Mouse (Mus musculus) mesoderm, embryonic 11.5 days (tissue): Measurements from ENCODE around the gene Rac1.
A peak's percentile ranks its signal among the peaks of the same experiment; 100 is the strongest.
"Not testable (repeated sequence)": the region's sequence is repeated elsewhere in the genome, so short reads cannot be mapped to it uniquely, and the experiment has no call there.

Source experiments
- DNase-seq: peaks from one replicate; pipeline ENCODE4 v3.0.0-alpha.2; 2012; ENCODE audit warnings: low read depth, low spot score

Gene Rac1

DNA sequence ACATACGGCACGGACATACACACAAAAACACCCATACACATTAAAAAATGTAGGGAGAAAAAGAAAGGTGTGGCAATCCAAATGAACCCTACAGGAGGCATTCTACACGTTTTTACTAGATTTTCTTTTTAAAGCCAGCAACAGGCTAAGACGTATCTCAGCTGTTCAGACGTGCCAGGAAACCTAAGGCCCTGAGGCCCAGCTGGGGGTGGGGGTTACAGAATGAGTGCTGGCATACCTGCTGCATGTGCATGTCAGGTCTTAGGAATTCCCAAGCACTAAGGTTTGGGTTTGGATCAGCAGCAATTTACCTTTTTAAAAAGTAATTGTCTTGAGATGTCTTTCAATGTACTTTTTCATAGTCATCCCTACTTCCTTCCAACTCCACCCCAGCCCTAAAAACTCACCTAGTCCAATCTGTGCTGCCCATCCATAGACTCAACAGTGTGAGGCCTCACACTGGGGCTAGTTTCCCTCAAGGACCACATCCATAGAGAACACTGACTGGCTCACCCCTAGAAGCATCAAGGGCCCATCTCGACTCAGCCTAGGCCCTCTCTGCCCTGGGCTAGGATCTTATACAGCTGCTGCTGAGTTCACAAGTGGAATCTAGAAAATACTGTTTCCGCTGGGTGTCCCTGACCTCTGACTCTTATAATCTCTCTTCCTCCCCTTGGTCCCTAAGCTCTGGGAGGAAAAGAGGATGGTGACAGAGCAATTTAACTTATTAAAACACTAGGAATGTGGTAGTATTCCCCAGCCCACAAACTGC lies 2.2 kb downstream of the Rac1 start:
- DNase-seq, result no peak

DNA sequence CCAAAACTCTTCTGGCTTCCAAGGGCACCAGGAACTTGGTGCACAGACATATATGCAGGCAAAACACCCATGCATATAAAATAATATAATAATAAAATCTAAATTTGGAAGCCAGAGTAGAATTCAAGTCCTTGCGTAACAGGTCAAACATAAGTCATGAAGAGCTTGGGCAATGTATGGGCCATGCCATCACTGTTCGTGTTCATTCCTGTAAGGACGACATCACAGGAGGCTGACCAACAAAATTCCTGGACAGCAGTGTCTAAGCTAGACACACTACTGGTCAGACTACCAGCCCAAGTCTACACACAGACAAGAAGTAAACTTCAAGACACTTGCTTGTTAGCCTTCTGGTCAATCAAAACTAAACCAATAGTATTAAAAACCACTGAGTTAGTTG lies 5.0 kb downstream of the Rac1 start:
- DNase-seq, result no peak

GRCm38 (mm10) chr5:143520415-143520814 lies 7.4 kb downstream of the Rac1 start:
- DNase-seq, result no peak

DNA sequence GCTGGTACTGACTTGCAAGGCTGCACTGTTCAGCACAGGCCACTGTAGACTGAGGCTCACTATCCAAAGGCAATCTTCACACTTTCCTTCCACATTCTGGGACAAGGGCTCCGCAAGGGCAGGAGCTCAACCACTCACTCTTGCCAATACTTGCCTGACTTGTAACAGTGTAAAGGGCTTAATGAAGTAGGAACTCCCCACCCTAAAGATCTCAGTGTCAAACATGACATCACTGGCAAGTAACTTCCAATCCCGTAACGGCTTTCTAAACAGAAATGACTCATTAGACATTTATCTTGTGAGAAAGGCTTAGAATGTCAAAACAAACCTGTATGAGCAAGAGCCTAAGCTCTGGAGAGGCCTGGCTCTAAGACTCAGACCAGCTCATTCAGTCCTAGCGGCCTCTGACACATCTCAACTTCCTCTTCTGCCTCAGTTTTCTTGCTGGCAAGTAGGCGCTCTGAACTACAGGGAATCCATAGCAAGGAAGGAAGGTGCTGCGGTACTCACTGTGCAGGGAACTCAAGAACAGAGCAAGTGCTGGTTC lies 9.7 kb downstream of the Rac1 start:
- DNase-seq, result no peak

DNA sequence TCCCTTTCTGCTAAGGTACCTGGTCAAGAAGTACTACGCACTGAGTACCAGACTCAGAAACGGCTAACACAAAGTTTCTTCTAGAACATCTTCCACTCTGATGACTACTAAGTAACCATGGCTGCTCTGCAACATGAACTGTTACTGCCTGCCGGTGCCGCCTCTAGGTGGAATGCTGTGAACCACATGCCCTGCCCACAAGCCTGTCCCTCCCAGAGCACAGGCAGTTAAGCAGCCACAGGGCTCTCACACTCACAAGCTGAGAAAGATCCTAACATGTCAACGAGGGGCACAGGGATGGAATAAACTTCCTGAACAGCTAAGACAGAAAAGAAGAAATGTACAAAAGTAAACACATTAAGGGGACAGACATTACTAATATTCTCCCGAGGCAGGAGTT lies 10.4 kb downstream of the Rac1 start:
- no peak for DNase-seq

GRCm38 (mm10) chr5:143517005-143517404 lies 10.8 kb downstream of the Rac1 start:
- no peak for DNase-seq

DNA sequence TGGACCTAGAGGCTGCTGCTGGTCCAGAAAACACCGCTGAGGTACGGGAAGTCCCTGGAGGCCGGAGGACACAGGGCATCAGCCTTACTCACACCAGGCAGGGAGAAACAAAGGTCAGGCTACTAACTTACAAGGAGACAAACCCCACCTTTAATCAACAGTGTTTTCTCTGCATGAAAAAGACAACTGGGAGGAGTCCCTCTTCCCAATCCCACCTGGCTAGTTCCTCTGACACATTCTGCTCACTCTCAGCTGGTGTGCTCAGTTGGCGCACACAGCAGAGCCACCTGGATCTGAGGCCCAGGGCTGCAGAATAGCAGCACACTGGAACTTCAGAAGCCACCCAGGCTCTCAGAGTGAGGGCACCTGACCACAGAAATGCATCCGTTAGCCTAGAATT lies 13.0 kb downstream of the Rac1 start:
- no peak for DNase-seq

- DNase-seq, result no peak
These were observed 15.5 kb downstream of the Rac1 start for GRCm38 (mm10) chr5:143512305-143512704.

DNA sequence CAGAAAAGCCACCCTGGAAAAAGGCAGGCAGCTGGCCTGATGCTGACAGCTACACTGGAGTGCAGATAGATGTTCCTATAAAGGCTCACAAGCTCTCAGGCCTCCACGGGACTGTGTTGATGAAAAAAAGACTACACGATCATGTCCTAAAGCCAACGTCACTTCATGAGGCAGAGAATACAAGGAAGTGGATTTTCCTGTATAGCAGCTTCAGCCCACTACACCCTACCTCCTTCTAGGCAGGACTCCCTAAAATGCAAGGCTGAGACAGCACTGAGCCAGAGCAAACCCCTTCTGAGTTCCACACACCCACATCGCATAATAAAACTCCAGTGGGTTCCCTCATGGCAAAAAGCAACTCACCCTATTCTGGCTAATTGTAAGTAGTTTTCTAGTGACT lies 16.3 kb downstream of the Rac1 start:
- DNase-seq, result no peak

GRCm38 (mm10) chr5:143509737-143510136 lies 18.1 kb downstream of the Rac1 start:
- no peak for DNase-seq

DNA sequence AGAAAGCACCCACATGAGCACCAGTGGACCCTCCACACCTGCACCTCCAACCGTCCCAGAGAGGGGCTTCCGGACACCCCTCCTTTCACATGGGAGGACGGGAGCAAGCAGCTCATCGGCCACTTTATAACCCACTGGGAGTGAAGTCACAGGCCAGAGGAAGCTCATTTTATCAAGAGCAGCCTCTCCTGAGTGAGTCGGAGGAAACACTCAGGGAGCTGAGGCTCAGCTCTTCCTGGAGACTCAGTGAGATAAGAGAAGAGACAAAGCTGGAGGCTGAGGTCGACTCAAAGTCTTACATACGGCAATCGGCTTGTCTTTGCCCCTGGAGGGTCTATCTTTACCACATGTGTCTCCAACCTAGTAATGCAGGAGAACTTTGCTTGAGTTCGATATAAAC lies 18.5 kb downstream of the Rac1 start:
- no peak for DNase-seq

GRCm38 (mm10) chr5:143505545-143505944 lies 22.3 kb downstream of the Rac1 start:
- DNase-seq, result no peak

DNA sequence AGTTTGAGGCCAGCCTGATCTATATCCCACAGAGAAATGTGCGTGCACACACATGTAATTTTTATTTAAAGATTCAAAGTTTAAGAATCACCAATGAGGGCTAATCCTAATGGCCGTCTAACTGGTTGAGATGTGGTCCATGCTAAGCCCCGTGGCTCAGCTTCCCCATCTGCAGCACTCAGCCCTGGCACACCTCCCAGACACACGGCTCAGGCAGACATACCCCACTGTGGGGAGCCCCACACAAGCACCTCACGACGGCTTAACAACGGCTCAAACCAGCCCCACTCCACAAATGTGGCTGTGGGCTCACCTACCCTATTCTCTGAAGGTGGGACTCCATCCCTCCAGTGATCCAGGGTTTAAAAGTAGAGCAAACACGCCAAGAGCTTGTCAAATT lies 22.8 kb downstream of the Rac1 start:
- no peak for DNase-seq

- DNase-seq, result peak; percentile 32
These were observed 23.4 kb downstream of the Rac1 start for GRCm38 (mm10) chr5:143504453-143504852.

GRCm38 (mm10) chr5:143503740-143504139 lies 24.1 kb downstream of the Rac1 start:
- DNase-seq, result no peak

DNA sequence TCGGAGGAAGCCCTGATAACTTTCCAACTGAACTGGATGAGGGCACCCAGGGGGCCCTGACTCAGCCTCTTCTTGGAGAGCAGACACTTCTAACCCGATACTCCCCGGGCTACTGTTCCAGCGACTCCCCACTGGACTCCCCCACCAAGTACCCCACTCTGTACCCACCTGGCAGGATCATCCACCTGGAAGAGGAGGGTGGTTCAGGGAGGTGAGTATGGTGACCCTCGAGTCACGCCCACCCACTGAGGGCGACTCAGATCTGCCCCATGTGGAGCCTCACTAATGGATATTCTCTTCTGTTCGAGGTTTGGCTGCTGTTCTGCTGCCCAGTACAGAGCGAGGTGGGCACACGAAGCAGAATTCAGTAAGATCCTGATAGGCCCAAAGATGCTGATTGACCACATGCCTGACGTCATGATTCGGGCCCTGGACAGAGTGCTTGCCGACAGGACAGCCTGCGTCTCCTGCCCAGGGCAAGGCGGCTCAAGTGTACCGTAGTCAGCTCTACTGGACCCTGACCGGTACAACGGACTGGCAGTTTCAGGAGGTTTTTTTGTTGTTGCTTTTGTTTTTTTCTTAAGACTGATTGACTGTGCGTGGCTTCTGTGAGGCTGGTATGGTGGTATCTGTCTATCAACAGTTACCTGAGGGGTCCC lies 24.8 kb downstream of the Rac1 start:
- no peak for DNase-seq

DNA sequence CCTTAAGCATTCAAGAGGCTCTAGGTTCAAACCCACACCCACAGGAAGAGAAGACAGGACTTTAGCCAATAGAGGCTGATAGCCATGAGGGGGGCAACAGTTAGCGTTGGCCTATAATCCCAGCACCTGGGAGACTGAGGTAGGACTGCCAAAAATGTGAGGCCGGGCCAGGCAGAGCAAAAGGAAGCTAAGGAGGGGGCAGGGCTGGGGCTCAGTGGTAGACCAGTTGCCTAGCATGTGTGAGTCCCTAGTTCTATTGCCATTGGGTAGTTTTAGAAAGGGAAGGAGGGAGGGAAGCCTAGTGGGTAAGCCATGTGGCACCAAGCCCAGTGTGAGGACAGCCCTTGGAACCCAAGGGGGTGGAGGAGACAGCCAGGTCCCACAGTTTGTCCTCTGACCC lies 26.2 kb downstream of the Rac1 start:
- DNase-seq, result no peak

GRCm38 (mm10) chr5:143501140-143501539 lies 26.7 kb downstream of the Rac1 start:
- DNase-seq, result no peak

- DNase-seq, result not testable (repeated sequence)
These were observed 27.1 kb downstream of the Rac1 start for GRCm38 (mm10) chr5:143500711-143501110.

- DNase-seq, result no peak
These were observed 28.1 kb downstream of the Rac1 start for GRCm38 (mm10) chr5:143499686-143500085.

DNA sequence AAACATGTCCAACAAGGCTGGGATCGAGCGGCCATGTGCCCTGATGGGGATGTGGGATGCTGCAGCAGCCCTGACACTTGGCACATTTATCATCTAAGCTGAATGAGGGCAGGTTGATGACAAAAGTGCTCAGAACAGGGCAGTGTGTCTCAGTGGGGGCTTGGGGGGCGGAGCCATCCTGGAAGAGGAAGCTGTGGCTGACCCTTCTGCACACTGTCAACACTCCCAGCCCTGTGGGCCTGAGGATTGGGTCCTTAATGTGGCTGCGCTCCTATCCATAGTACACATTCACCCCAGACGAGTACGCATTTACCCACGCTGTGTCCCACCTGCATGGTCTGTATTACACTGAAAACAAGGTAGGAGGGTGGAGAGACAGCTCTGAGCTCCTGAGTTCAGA lies 28.6 kb downstream of the Rac1 start:
- DNase-seq, result no peak

DNA sequence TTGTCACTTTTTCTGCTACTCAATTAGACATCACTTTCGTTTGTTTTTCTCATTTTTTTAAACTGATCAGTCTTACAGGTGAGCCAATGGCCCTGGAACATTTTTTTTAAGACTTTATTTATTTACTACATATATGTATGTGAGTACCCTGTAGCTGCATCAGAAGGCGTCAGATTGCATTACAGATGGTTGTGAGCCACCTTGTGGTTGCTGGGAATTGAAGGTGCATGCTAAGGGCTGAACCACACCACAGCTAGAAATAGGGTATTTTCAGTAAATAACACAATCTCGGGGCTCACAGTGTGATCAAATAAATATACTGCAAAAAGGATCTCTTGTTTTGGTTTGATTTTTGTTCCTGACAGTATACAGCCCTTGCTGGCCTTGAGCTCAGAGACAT lies 30.4 kb downstream of the Rac1 start:
- no peak for DNase-seq

GRCm38 (mm10) chr5:143495708-143496107 lies 32.1 kb downstream of the Rac1 start:
- DNase-seq, result no peak
